Comparison of ENCODE assay signal across 20 mouse cellular contexts in genomic region chr4:65838781-65839180, GRCm38 (mm10).
A peak's percentile ranks its signal among the peaks of the same experiment; 100 is the strongest.
DNase-seq lines count a peak whose midpoint lies in the region; ATAC-seq and TF ChIP-seq lines count a peak whose summit lies in the region.
"Had no signal": no experiment of that assay in that cellular context is flagged by ENCODE, and none has a peak within 500 bp of the region (broad histone marks: within the 10 kb centered on the region; RNA-seq: fewer than 3 reads in every experiment).

No protein-coding gene starts in this region.

- DNase-seq in hindbrain, postnatal 0 days (ENCODE audit: low spot score) = peak; percentile 4
- no peak for DNase-seq in forebrain, embryonic 10.5 days (ENCODE audit: extremely low spot score, low spot score)
- no peak for DNase-seq in midbrain, postnatal 0 days (ENCODE audit: low spot score)
- DNase-seq in heart, postnatal 4 days = no peak
- DNase-seq in cerebellum, postnatal 14 days = no peak
- DNase-seq: adrenal gland, postnatal 36 days; gastrocnemius, postnatal 14 days; thymus, adult 2 months had no signal

- peak; percentile 40 for TF ChIP-seq CTCF in hindbrain, postnatal 0 days (IDR thresholded peaks at IDR 0.05; ENCODE audit: low read depth)
- peak; percentile 29; the same call in 1 of the 2 replicates for TF ChIP-seq CTCF in midbrain, postnatal 0 days (IDR thresholded peaks at IDR 0.05)

- no peak overlapping the region for H3K27ac ChIP-seq in hindbrain, postnatal 0 days
- no peak overlapping the region for H3K27ac ChIP-seq in hindbrain, embryonic 16.5 days (ENCODE audit: low read depth, low read length)
- peak overlapping the region; percentile 3; the same call in 1 of the 2 replicates for H3K27ac ChIP-seq in forebrain, embryonic 10.5 days
- H3K27ac ChIP-seq in forebrain, embryonic 16.5 days (ENCODE audit: low read length) = no peak overlapping the region
- H3K27ac ChIP-seq in midbrain, postnatal 0 days (ENCODE audit: low read depth, low read length) = no peak overlapping the region
- H3K27ac ChIP-seq: embryonic facial prominence, embryonic 10.5 days; kidney, embryonic 15.5 days; limb, embryonic 15.5 days; liver, embryonic 15.5 days; stomach, embryonic 15.5 days had no signal

- peaks cover 3% of the 10 kb centered on the region; the same call in 1 of the 2 replicates for H3K4me1 ChIP-seq in hindbrain, postnatal 0 days (ENCODE audit: insufficient read depth, low read length)
- H3K4me1 ChIP-seq in hindbrain, embryonic 16.5 days (ENCODE audit: control insufficient read depth, insufficient read depth, low read depth, low read length) = no peaks in the 10 kb centered on the region; the same call in none of the 2 replicates
- H3K4me1 ChIP-seq in forebrain, embryonic 10.5 days = peaks cover 25% of the 10 kb centered on the region
- H3K4me1 ChIP-seq in forebrain, embryonic 16.5 days (replicated peaks; ENCODE audit: control insufficient read depth, insufficient read depth, low read length) = peaks cover 15% of the 10 kb centered on the region
- H3K4me1 ChIP-seq in midbrain, postnatal 0 days (ENCODE audit: insufficient read depth, low read length) = peaks cover 3% of the 10 kb centered on the region; the same call in 1 of the 2 replicates
- H3K4me1 ChIP-seq: kidney, embryonic 15.5 days; limb, embryonic 15.5 days; liver, embryonic 15.5 days; stomach, embryonic 15.5 days had no signal

- no peak overlapping the region for H3K4me2 ChIP-seq in hindbrain, postnatal 0 days (ENCODE audit: low read depth, low read length)
- H3K4me2 ChIP-seq in hindbrain, embryonic 16.5 days (ENCODE audit: low read length) = no peak overlapping the region
- H3K4me2 ChIP-seq in forebrain, embryonic 16.5 days (ENCODE audit: low read length) = no peak overlapping the region
- no peak overlapping the region for H3K4me2 ChIP-seq in midbrain, postnatal 0 days (ENCODE audit: low read depth, low read length, poor library complexity, severe bottlenecking)
- H3K4me2 ChIP-seq: hindbrain, embryonic 15.5 days; kidney, embryonic 15.5 days; limb, embryonic 15.5 days; liver, embryonic 15.5 days; stomach, embryonic 15.5 days had no signal

- H3K9ac ChIP-seq in hindbrain, postnatal 0 days (replicated peaks; ENCODE audit: low read length) = no peak overlapping the region
- no peak overlapping the region for H3K9ac ChIP-seq in hindbrain, embryonic 16.5 days (ENCODE audit: low read depth, low read length)
- no peak overlapping the region for H3K9ac ChIP-seq in forebrain, embryonic 16.5 days (replicated peaks; ENCODE audit: low read depth, low read length)
- no peak overlapping the region for H3K9ac ChIP-seq in midbrain, postnatal 0 days (replicated peaks; ENCODE audit: low read length, poor library complexity, severe bottlenecking)
- H3K9ac ChIP-seq: hindbrain, embryonic 15.5 days; kidney, embryonic 15.5 days; limb, embryonic 15.5 days; liver, embryonic 15.5 days; stomach, embryonic 15.5 days had no signal

- H3K9me3 ChIP-seq in hindbrain, postnatal 0 days (ENCODE audit: low read length) = no peaks in the 10 kb centered on the region
- H3K9me3 ChIP-seq in hindbrain, embryonic 16.5 days (ENCODE audit: control insufficient read depth, low read length) = no peaks in the 10 kb centered on the region
- H3K9me3 ChIP-seq in forebrain, embryonic 10.5 days = no peaks in the 10 kb centered on the region
- H3K9me3 ChIP-seq in forebrain, embryonic 16.5 days (ENCODE audit: control insufficient read depth, low read length) = no peaks in the 10 kb centered on the region
- H3K9me3 ChIP-seq in midbrain, postnatal 0 days (ENCODE audit: low read length) = no peaks in the 10 kb centered on the region
- H3K9me3 ChIP-seq: embryonic facial prominence, embryonic 10.5 days; hindbrain, embryonic 15.5 days; kidney, embryonic 15.5 days; limb, embryonic 15.5 days; liver, embryonic 15.5 days; stomach, embryonic 15.5 days had no signal

- no peak overlapping the region for H3K4me3 ChIP-seq in hindbrain, postnatal 0 days (ENCODE audit: low read length)
- H3K4me3 ChIP-seq in hindbrain, embryonic 16.5 days (ENCODE audit: low read length) = no peak overlapping the region
- no peak overlapping the region for H3K4me3 ChIP-seq in forebrain, embryonic 10.5 days
- H3K4me3 ChIP-seq in forebrain, embryonic 16.5 days (replicated peaks; ENCODE audit: low read length) = no peak overlapping the region
- H3K4me3 ChIP-seq in midbrain, postnatal 0 days (ENCODE audit: low read depth, low read length) = no peak overlapping the region
- H3K4me3 ChIP-seq: embryonic facial prominence, embryonic 10.5 days; hindbrain, embryonic 15.5 days; kidney, embryonic 15.5 days; limb, embryonic 15.5 days; liver, embryonic 15.5 days; stomach, embryonic 15.5 days had no signal

- ATAC-seq in hindbrain, postnatal 0 days = no peak
- no peak for ATAC-seq in hindbrain, embryonic 16.5 days
- peak; percentile 64 for ATAC-seq in forebrain, embryonic 16.5 days
- ATAC-seq in midbrain, postnatal 0 days (ENCODE audit: low FRiP score) = no peak
- no peak for ATAC-seq in megakaryocyte, adult 5-6 weeks (ENCODE audit: poor library complexity, severe bottlenecking)
- ATAC-seq: intestine, postnatal 0 days; lung, postnatal 0 days had no signal

- 55% methylated on average over 4 of the region's 4 CpGs for WGBS in hindbrain, postnatal 0 days
- WGBS in hindbrain, embryonic 16.5 days = 64% methylated on average over 4 of the region's 4 CpGs
- 71% methylated on average over 4 of the region's 4 CpGs for WGBS in forebrain, embryonic 10.5 days
- 27% methylated on average over 4 of the region's 4 CpGs for WGBS in forebrain, embryonic 16.5 days
- WGBS in midbrain, postnatal 0 days = 69% methylated on average over 4 of the region's 4 CpGs

- H3K27me3 ChIP-seq in hindbrain, postnatal 0 days (ENCODE audit: insufficient read depth, low read length) = no peaks in the 10 kb centered on the region
- H3K27me3 ChIP-seq in hindbrain, embryonic 16.5 days (replicated peaks; ENCODE audit: control insufficient read depth, insufficient read depth, low read length) = no peaks in the 10 kb centered on the region
- H3K27me3 ChIP-seq in forebrain, embryonic 10.5 days (ENCODE audit: poor library complexity, severe bottlenecking) = peaks cover 77% of the 10 kb centered on the region
- no peaks in the 10 kb centered on the region for H3K27me3 ChIP-seq in forebrain, embryonic 16.5 days (replicated peaks; ENCODE audit: control insufficient read depth, insufficient read depth, low read length)
- no peaks in the 10 kb centered on the region for H3K27me3 ChIP-seq in midbrain, postnatal 0 days (ENCODE audit: insufficient read depth, low read length)
- H3K27me3 ChIP-seq: CH12.LX; kidney, embryonic 15.5 days; limb, embryonic 15.5 days; liver, embryonic 15.5 days; stomach, embryonic 15.5 days had no signal

- no peaks in the 10 kb centered on the region for H3K36me3 ChIP-seq in hindbrain, postnatal 0 days (ENCODE audit: insufficient read depth, low read length)
- H3K36me3 ChIP-seq in hindbrain, embryonic 16.5 days (ENCODE audit: control insufficient read depth, insufficient read depth, low read length) = no peaks in the 10 kb centered on the region
- H3K36me3 ChIP-seq in forebrain, embryonic 10.5 days (replicated peaks) = no peaks in the 10 kb centered on the region
- H3K36me3 ChIP-seq in forebrain, embryonic 16.5 days (ENCODE audit: control insufficient read depth, insufficient read depth) = no peaks in the 10 kb centered on the region
- H3K36me3 ChIP-seq in midbrain, postnatal 0 days (ENCODE audit: insufficient read depth, low read length) = no peaks in the 10 kb centered on the region
- H3K36me3 ChIP-seq: embryonic facial prominence, embryonic 10.5 days; hindbrain, embryonic 15.5 days; kidney, embryonic 15.5 days; limb, embryonic 15.5 days; liver, embryonic 15.5 days; stomach, embryonic 15.5 days had no signal
